Mouse (Mus musculus): ENCODE measurements around the gene Orm1. TPM values are rescaled to one million over a fixed set of nuclear protein-coding genes. Genes with fewer than 3 reads are reported as not detected.
"Not testable (repeated sequence)": the region's sequence is repeated elsewhere in the genome, so short reads cannot be mapped to it uniquely, and the experiment has no call there.

The Orm1 gene
- polyA plus RNA-seq, 1 experiment: 43.2 TPM

- 53% methylated on average over 10 of the region's 10 CpGs for WGBS
- Histone ChIP-seq H3K27ac (ENCODE audit: control insufficient read depth, insufficient read depth, low read depth, low read length, poor library complexity) (no peak overlapping the region), H3K4me3 (replicated peaks; ENCODE audit: control insufficient read depth, low read depth, low read length) (no peak overlapping the region), H3K4me1 (ENCODE audit: control insufficient read depth, insufficient read depth, low read length) (no peaks in the 10 kb centered on the region)
- TF ChIP-seq CTCF (IDR thresholded peaks at IDR 0.05; ENCODE audit: control insufficient read depth, insufficient read depth, low read length) (no peak), POLR2A (IDR thresholded peaks at IDR 0.05; ENCODE audit: borderline replicate concordance, control insufficient read depth, low read depth, low read length) (no peak)
These were observed 34.0 kb upstream of the Orm1 start for GRCm38 (mm10) chr4:63310247-63310855.

DNA sequence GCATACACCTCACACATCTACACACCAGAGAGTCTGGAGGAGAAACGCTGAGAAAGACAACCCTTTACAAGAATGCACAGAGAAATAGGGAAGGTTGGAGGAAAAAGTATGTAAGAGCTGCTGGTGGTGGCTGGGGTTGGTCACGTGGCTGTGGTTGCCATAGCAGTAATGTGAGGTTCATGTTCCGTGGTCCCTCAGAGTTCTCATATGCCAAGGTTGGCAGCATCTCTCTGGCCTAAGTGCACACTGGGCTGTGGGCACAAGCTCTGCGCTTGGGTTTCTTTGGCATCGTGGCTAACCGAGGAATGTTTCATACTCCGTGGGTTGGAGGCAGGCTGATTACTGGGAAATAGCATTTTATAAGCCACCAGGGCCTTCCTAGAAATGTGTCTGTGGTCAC, 32.9 kb upstream of the Orm1 start:
- WGBS: 75% methylated on average over 7 of the region's 7 CpGs
- TF ChIP-seq POLR2A (IDR thresholded peaks at IDR 0.05; ENCODE audit: borderline replicate concordance, control insufficient read depth, low read depth, low read length): no peak
- no peak for TF ChIP-seq CTCF (IDR thresholded peaks at IDR 0.05; ENCODE audit: control insufficient read depth, insufficient read depth, low read length)

DNA sequence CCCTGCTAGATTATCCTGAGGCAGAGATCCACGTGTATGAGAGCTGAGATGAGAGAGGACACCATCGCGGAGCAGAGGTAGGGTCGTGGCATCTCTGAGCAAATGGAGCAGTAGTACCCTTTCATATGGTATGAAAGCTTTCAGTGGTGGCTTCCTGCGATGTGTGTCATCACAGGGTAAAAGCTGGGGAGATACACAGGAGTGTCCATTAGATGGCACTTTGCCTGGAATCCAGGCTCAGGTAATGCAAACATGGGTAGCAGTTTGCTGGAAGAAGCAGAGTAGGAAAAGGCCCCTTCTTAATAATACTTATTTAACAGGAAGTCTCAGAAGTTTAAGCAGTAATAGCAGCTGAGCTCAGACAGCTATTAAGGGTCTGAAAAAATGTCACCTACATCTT, 30.3 kb upstream of the Orm1 start:
- TF ChIP-seq POLR2A (IDR thresholded peaks at IDR 0.05; ENCODE audit: borderline replicate concordance, control insufficient read depth, low read depth, low read length) (no peak), CTCF (IDR thresholded peaks at IDR 0.05; ENCODE audit: control insufficient read depth, insufficient read depth, low read length) (no peak)
- no peak overlapping the region for H3K4me3 ChIP-seq (replicated peaks; ENCODE audit: control insufficient read depth, low read depth, low read length)
- H3K27ac ChIP-seq (ENCODE audit: control insufficient read depth, insufficient read depth, low read depth, low read length, poor library complexity): no peak overlapping the region
- WGBS: 76% methylated on average over 5 of the region's 5 CpGs
- no peaks in the 10 kb centered on the region for H3K4me1 ChIP-seq (ENCODE audit: control insufficient read depth, insufficient read depth, low read length)

More for the DNA sequence above, 32.9 kb upstream of the Orm1 start:
- Histone ChIP-seq H3K4me3 (replicated peaks; ENCODE audit: control insufficient read depth, low read depth, low read length) (no peak overlapping the region), H3K27ac (ENCODE audit: control insufficient read depth, insufficient read depth, low read depth, low read length, poor library complexity) (no peak overlapping the region), H3K4me1 (ENCODE audit: control insufficient read depth, insufficient read depth, low read length) (no peaks in the 10 kb centered on the region)

DNA sequence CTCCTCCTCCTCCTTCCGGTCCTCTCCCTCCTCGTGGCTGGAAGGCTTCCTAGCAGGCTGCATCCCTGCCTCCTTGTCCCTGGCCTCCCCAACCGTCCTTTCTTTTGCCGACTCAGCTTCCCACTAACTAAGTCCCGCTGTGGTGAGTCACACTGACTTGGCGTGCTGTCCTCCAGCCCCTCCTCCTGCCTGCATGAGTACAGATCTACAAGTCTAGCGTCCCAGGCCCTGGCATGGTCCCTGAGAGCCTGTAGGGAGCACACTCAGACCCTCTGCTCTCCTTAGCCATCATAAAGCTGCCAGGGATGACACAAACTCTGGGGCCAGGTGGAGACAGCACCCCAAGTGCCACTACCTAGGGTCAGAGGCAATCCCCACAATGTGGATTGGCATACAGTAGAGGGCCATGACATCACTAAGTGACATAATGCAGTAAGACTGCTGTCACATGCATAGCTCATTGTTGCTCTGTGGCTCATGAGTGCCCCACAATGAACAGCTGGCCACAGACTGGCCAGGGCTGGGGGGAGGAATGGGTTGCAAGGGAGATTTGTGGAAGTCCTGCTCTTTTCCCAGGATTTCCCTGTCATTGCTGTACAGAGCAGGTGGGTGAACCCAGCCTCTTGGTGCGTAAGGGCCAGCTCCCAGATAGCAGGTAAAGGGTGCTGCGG, 28.1 kb upstream of the Orm1 start:
- no peaks in the 10 kb centered on the region for H3K4me1 ChIP-seq (ENCODE audit: control insufficient read depth, insufficient read depth, low read length)
- TF ChIP-seq POLR2A (IDR thresholded peaks at IDR 0.05; ENCODE audit: borderline replicate concordance, control insufficient read depth, low read depth, low read length) (no peak), CTCF (IDR thresholded peaks at IDR 0.05; ENCODE audit: control insufficient read depth, insufficient read depth, low read length) (no peak)
- no peak overlapping the region for H3K4me3 ChIP-seq (replicated peaks; ENCODE audit: control insufficient read depth, low read depth, low read length)
- no peak overlapping the region for H3K27ac ChIP-seq (ENCODE audit: control insufficient read depth, insufficient read depth, low read depth, low read length, poor library complexity)
- 48% methylated on average over 9 of the region's 9 CpGs for WGBS

- not testable (repeated sequence) for H3K27ac ChIP-seq (ENCODE audit: control insufficient read depth, insufficient read depth, low read depth, low read length, poor library complexity); H3K4me1 ChIP-seq (ENCODE audit: control insufficient read depth, insufficient read depth, low read length); H3K4me3 ChIP-seq (replicated peaks; ENCODE audit: control insufficient read depth, low read depth, low read length)
- peak; percentile 61 for TF ChIP-seq CTCF (IDR thresholded peaks at IDR 0.05; ENCODE audit: control insufficient read depth, insufficient read depth, low read length)
- 25% methylated on average over 3 of the region's 3 CpGs for WGBS
These were observed 24.8 kb upstream of the Orm1 start for GRCm38 (mm10) chr4:63319566-63319965.

DNA sequence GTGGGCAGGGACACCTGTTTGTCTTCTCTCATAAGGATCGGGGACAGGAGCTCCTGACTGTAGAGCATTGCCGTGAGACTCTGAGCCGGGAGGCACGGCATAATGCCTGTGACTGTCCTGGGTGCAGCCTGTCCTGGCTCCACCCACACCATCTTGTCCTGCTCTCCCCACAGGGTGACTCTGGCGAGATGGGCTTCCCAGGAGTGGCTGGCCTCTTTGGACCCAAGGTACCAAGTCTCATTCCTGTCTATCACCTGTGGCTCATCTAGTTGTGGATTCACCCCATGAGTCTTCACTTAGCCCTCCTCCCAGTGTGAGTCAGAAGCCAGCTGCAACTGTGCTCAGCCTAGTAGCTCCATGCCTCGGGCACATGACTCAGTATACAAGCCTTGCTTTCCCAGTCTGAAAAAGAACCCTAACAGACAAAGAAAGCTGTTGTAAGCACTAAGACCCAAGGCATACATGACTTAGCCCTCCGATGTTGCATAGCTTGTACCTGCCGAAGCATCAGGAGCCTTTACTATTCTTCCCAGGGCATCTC, 21.0 kb upstream of the Orm1 start:
- no peak for TF ChIP-seq CTCF (IDR thresholded peaks at IDR 0.05; ENCODE audit: control insufficient read depth, insufficient read depth, low read length)
- no peak overlapping the region for H3K4me3 ChIP-seq (replicated peaks; ENCODE audit: control insufficient read depth, low read depth, low read length)
- H3K27ac ChIP-seq (ENCODE audit: control insufficient read depth, insufficient read depth, low read depth, low read length, poor library complexity): no peak overlapping the region
- 83% methylated on average over 8 of the region's 8 CpGs for WGBS
- 0 out of 2 replicates have a peak, but pooled peaks cover 2% of the 10 kb centered on the region for H3K4me1 ChIP-seq (ENCODE audit: control insufficient read depth, insufficient read depth, low read length)

DNA sequence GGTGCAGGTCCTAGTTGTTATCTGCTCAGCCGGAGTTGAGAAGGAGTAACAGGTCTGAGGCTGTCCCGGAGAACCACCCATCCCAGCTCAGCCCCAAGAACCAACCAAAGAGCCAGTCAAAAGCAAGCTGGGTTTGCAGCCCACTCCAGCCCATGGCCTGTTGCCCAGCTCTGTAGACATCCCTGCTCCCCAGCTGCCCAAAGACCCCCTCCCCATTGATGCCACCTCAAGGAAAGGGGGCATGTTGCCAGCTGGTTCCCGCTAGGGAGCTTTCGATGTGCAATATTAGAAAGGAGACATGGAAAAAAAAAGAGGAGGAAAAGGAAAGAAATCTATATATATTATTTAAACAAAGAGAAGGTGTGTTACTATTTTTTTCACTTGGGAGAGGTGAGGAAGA, 11.0 kb upstream of the Orm1 start:
- H3K27ac ChIP-seq (ENCODE audit: control insufficient read depth, insufficient read depth, low read depth, low read length, poor library complexity): no peak overlapping the region
- 93% methylated on average over 4 of the region's 4 CpGs for WGBS
- TF ChIP-seq CTCF (IDR thresholded peaks at IDR 0.05; ENCODE audit: control insufficient read depth, insufficient read depth, low read length) (no peak), POLR2A (IDR thresholded peaks at IDR 0.05; ENCODE audit: borderline replicate concordance, control insufficient read depth, low read depth, low read length) (no peak)
- no peaks in the 10 kb centered on the region; the same call in 1 of the 2 replicates for H3K4me1 ChIP-seq (ENCODE audit: control insufficient read depth, insufficient read depth, low read length)
- H3K4me3 ChIP-seq (replicated peaks; ENCODE audit: control insufficient read depth, low read depth, low read length): no peak overlapping the region

GRCm38 (mm10) chr4:63338414-63339076, 5.8 kb upstream of the Orm1 start:
- H3K4me3 ChIP-seq (replicated peaks; ENCODE audit: control insufficient read depth, low read depth, low read length): no peak overlapping the region
- no peaks in the 10 kb centered on the region for H3K4me1 ChIP-seq (ENCODE audit: control insufficient read depth, insufficient read depth, low read length)
- 78% methylated on average over 3 of the region's 3 CpGs for WGBS
- TF ChIP-seq POLR2A (IDR thresholded peaks at IDR 0.05; ENCODE audit: borderline replicate concordance, control insufficient read depth, low read depth, low read length): no peak
- no peak for TF ChIP-seq CTCF (IDR thresholded peaks at IDR 0.05; ENCODE audit: control insufficient read depth, insufficient read depth, low read length)
- H3K27ac ChIP-seq (ENCODE audit: control insufficient read depth, insufficient read depth, low read depth, low read length, poor library complexity): no peak overlapping the region

Measured in bone marrow, adult 2 months (tissue).